Mouse (Mus musculus): ENCODE results near the gene Skp2.

DNA sequence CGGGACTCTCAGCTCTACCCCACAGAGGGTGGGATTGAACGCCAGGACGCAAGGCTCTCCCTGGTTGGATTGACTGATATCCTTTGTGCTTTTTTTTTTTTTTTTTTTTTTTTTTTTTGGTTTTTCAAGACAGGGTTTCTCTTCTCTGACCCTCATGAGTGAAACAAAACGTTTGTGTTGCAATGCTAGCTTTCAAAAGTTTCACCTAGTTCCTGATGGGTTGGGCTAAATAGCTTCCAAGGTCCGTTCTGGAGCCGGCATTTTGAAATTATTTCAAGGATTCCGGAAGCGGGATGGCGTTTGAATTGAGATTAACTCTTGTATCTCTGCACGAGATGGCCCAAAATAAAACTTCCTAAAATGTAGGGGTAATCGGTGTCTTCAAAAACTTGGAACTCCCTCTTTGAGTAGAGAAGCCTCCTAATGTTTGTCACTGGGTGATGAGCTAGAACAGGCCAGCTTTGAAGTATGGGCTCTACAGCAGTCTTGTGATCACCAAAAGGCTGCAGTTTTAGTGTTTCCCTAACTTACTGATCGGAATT is 82.1 kb downstream of the Skp2 start:
- TF ChIP-seq EP300 (IDR thresholded peaks at IDR 0.05; ENCODE audit: low read depth) (no peak), CTCF (IDR thresholded peaks at IDR 0.05; ENCODE audit: low read depth) (no peak)
